ENCODE assay signal across 8 mouse cellular contexts in genomic region chr10:91187349-91187748, GRCm38 (mm10). TPM values are rescaled to one million over a fixed set of nuclear protein-coding genes. Genes with fewer than 3 reads are reported as not detected.
DNase-seq lines count a peak whose midpoint lies in the region; ATAC-seq and TF ChIP-seq lines count a peak whose summit lies in the region.

No protein-coding gene starts in this region.

- H3K27me3 ChIP-seq in heart, embryonic 12.5 days (replicated peaks), result no peaks in the 10 kb centered on the region
- no peaks in the 10 kb centered on the region for H3K27me3 ChIP-seq in CH12.LX (replicated peaks)
- H3K27me3 ChIP-seq in embryonic facial prominence, embryonic 12.5 days, result no peaks in the 10 kb centered on the region
- H3K27me3 ChIP-seq in intestine, embryonic 16.5 days (replicated peaks; ENCODE audit: control insufficient read depth, insufficient read depth, low read length), result no peaks in the 10 kb centered on the region

- H3K36me3 ChIP-seq in heart, embryonic 12.5 days, result no peaks in the 10 kb centered on the region
- no peaks in the 10 kb centered on the region for H3K36me3 ChIP-seq in CH12.LX (replicated peaks in 1 of 2; ENCODE audit: control insufficient read depth in 1 of 2, insufficient read depth in 1 of 2, low read length in 1 of 2)
- H3K36me3 ChIP-seq in embryonic facial prominence, embryonic 12.5 days, result no peaks in the 10 kb centered on the region
- H3K36me3 ChIP-seq in intestine, embryonic 16.5 days (ENCODE audit: control insufficient read depth, insufficient read depth, low read length), result no peaks in the 10 kb centered on the region

- H3K27ac ChIP-seq in heart, embryonic 12.5 days (ENCODE audit: poor library complexity, severe bottlenecking), result no peak overlapping the region
- H3K27ac ChIP-seq in CH12.LX (ENCODE audit: insufficient read depth, low read depth), result no peak overlapping the region
- peak overlapping the region; percentile 94 for H3K27ac ChIP-seq in embryonic facial prominence, embryonic 12.5 days
- peak overlapping the region; percentile 83; the same call in 1 of the 2 replicates for H3K27ac ChIP-seq in intestine, embryonic 16.5 days (ENCODE audit: low read length)

- H3K9me3 ChIP-seq in heart, embryonic 12.5 days (replicated peaks), result no peaks in the 10 kb centered on the region
- no peaks in the 10 kb centered on the region for H3K9me3 ChIP-seq in CH12.LX (replicated peaks; ENCODE audit: low read length)
- H3K9me3 ChIP-seq in embryonic facial prominence, embryonic 12.5 days, result no peaks in the 10 kb centered on the region
- H3K9me3 ChIP-seq in intestine, embryonic 16.5 days (ENCODE audit: control insufficient read depth, low read length), result no peaks in the 10 kb centered on the region

- no peak for TF ChIP-seq POLR2A in CH12.LX (IDR thresholded peaks at IDR 0.05; ENCODE audit: low read depth, low read length)

- ATAC-seq in heart, embryonic 12.5 days (ENCODE audit: insufficient number of reproducible peaks, low FRiP score), result no peak
- 0 out of 2 replicates have a peak, but pooled peaks have one; percentile 11 for ATAC-seq in embryonic facial prominence, embryonic 12.5 days (ENCODE audit: insufficient number of reproducible peaks, insufficient read depth, low FRiP score, low TSS enrichment)
- ATAC-seq in intestine, embryonic 16.5 days, result no peak

- no peak for DNase-seq in heart, postnatal 14 days
- no peak for DNase-seq in CH12.LX (ENCODE audit: extremely low read depth)
- DNase-seq in neural tube, embryonic 10.5 days (ENCODE audit: extremely low spot score, low spot score), result peak; percentile 47
- DNase-seq in left cerebral cortex, postnatal 25 days (ENCODE audit: low spot score in 2 of 2), result no peak
- no peak for DNase-seq in adrenal gland, postnatal 25 days

- dilution Hi-C loops in CH12.LX (cut with MboI; ENCODE audit: extremely low pct_ligation_motif_present, extremely low pct_unique_long_range_greater_than_20kb, low sequenced_read_pairs), result no loop called here

- intact Hi-C loops in heart, postnatal 14 days (cut with DNase I), result loop anchor here (1.0 kb wide), 1 partner anchor 20 kb away; no protein-coding TSS in a partner anchor
- intact Hi-C loops in left cerebral cortex, postnatal 25 days (cut with DNase I), result no loop called here

- in situ Hi-C loops in CH12.LX (cut with MboI; ENCODE audit: low pct_ligation_motif_present, low pct_unique_long_range_greater_than_20kb, low sequenced_read_pairs), result no loop called here

- no peak for TF ChIP-seq CTCF in CH12.LX (conservative IDR thresholded peaks at IDR 0.05 in 1 of 2, IDR thresholded peaks at IDR 0.05 in 1 of 2; ENCODE audit: low read depth in 2 of 2, low read length in 2 of 2)

- H3K9ac ChIP-seq in heart, embryonic 12.5 days, result peak overlapping the region; percentile 71
- peak overlapping the region; percentile 61; the same call in 1 of the 2 replicates for H3K9ac ChIP-seq in CH12.LX (ENCODE audit: insufficient read depth, low read depth)
- peak overlapping the region; percentile 48 for H3K9ac ChIP-seq in embryonic facial prominence, embryonic 12.5 days
- peak overlapping the region; percentile 80 for H3K9ac ChIP-seq in intestine, embryonic 16.5 days (ENCODE audit: low read depth, low read length)

- H3K4me1 ChIP-seq in heart, embryonic 12.5 days (replicated peaks), result peaks cover 9% of the 10 kb centered on the region
- peaks cover 6 to 17% of the 10 kb centered on the region in 2 experiments; a peak in 3 of 4 replicates for H3K4me1 ChIP-seq in CH12.LX (ENCODE audit: control insufficient read depth in 1 of 2, insufficient read depth in 2 of 2)
- peaks cover 11% of the 10 kb centered on the region for H3K4me1 ChIP-seq in embryonic facial prominence, embryonic 12.5 days
- H3K4me1 ChIP-seq in intestine, embryonic 16.5 days (ENCODE audit: control insufficient read depth, insufficient read depth, low read length), result peaks cover 10% of the 10 kb centered on the region

- H3K4me2 ChIP-seq in heart, embryonic 12.5 days, result peak overlapping the region; percentile 68
- H3K4me2 ChIP-seq in CH12.LX (ENCODE audit: insufficient read depth, low read depth, poor library complexity, severe bottlenecking), result peak overlapping the region; percentile 81
- H3K4me2 ChIP-seq in embryonic facial prominence, embryonic 12.5 days (replicated peaks), result peak overlapping the region; percentile 46
- H3K4me2 ChIP-seq in intestine, embryonic 16.5 days (ENCODE audit: low read depth, low read length), result peak overlapping the region; percentile 71

- no peak for TF ChIP-seq RAD21 in CH12.LX (IDR thresholded peaks at IDR 0.05; ENCODE audit: low read depth, low read length)

- no peaks in the 10 kb centered on the region; the same call in 1 of the 2 replicates for H3K79me2 ChIP-seq in CH12.LX (replicated peaks; ENCODE audit: control insufficient read depth, extremely low read depth, insufficient read depth, poor library complexity, severe bottlenecking)

- no peak overlapping the region for H3K4me3 ChIP-seq in heart, embryonic 12.5 days
- peak overlapping the region in 2 of 3 experiments; percentile 56 to 58 for H3K4me3 ChIP-seq in CH12.LX (replicated peaks in 1 of 3; ENCODE audit: low read depth in 2 of 3, low read length in 2 of 3, poor library complexity in 1 of 3)
- H3K4me3 ChIP-seq in embryonic facial prominence, embryonic 12.5 days, result no peak overlapping the region; the same call in 1 of the 2 replicates
- peak overlapping the region; percentile 50 for H3K4me3 ChIP-seq in intestine, embryonic 16.5 days (ENCODE audit: low read length)

- 28% methylated on average over 10 of the region's 10 CpGs for WGBS in heart, embryonic 12.5 days
- WGBS in embryonic facial prominence, embryonic 12.5 days, result 18% methylated on average over 10 of the region's 10 CpGs
- 29% methylated on average over 10 of the region's 10 CpGs for WGBS in intestine, embryonic 16.5 days

- TF ChIP-seq EP300 in CH12.LX (IDR thresholded peaks at IDR 0.05; ENCODE audit: low read length), result no peak

TF ChIP-seq in CH12.LX, 34 proteins besides CTCF, POLR2A, EP300 and RAD21:
- no peak for TF ChIP-seq MEF2A (IDR thresholded peaks at IDR 0.05; ENCODE audit: borderline replicate concordance, low read depth, low read length)
- no peak for TF ChIP-seq SIN3A (IDR thresholded peaks at IDR 0.05; ENCODE audit: low read length)
- TF ChIP-seq NRF1 (IDR thresholded peaks at IDR 0.05; ENCODE audit: low read depth, low read length), result no peak
- no peak for TF ChIP-seq MAX (IDR thresholded peaks at IDR 0.05; ENCODE audit: low read length)
- TF ChIP-seq UBTF (IDR thresholded peaks at IDR 0.05; ENCODE audit: low read depth, low read length), result no peak
- TF ChIP-seq ZMIZ1 (IDR thresholded peaks at IDR 0.05; ENCODE audit: low read depth, low read length), result no peak
- TF ChIP-seq CHD1 (IDR thresholded peaks at IDR 0.05; ENCODE audit: low read depth, low read length), result no peak
- TF ChIP-seq USF2 (conservative IDR thresholded peaks at IDR 0.05; ENCODE audit: low read depth, low read length), result no peak
- no peak for TF ChIP-seq TCF12 (IDR thresholded peaks at IDR 0.05; ENCODE audit: low read depth, low read length)
- no peak for TF ChIP-seq MXI1 (IDR thresholded peaks at IDR 0.05; ENCODE audit: low read depth, low read length)
- TF ChIP-seq JUN (IDR thresholded peaks at IDR 0.05; ENCODE audit: insufficient read depth, low read depth, low read length), result no peak
- TF ChIP-seq E2F4 (IDR thresholded peaks at IDR 0.05; ENCODE audit: insufficient replicate concordance, low read depth, low read length), result no peak
- TF ChIP-seq PAX5 (IDR thresholded peaks at IDR 0.05; ENCODE audit: low read length), result no peak
- TF ChIP-seq TBP (conservative IDR thresholded peaks at IDR 0.05; ENCODE audit: low read depth, low read length), result no peak
- TF ChIP-seq POLR2AphosphoS2 (IDR thresholded peaks at IDR 0.05; ENCODE audit: low read depth, low read length), result no peak
- no peak for TF ChIP-seq MAFK (IDR thresholded peaks at IDR 0.05; ENCODE audit: insufficient replicate concordance, low read length)
- no peak for TF ChIP-seq GABPA (IDR thresholded peaks at IDR 0.05; ENCODE audit: insufficient replicate concordance, low read depth, low read length)
- TF ChIP-seq ETS1 (conservative IDR thresholded peaks at IDR 0.05; ENCODE audit: low read depth, low read length), result no peak

RNA-seq across cellular contexts. Expression of gene Tmpo, which starts 6.2 kb away (rescaled TPM):
- 203 and 212 TPM in 2 replicates for polyA plus RNA-seq in heart, embryonic 12.5 days (2016; fragmentation: Nextera tagmentation; extraction: Ambion mirVana)
- total RNA-seq in heart, postnatal 14 days (2021), result 10 to 100 TPM; 54.4 to 60.4 TPM
- total RNA-seq in CH12.LX (2012; rRNA removed) (163 and 179 TPM in 2 replicates), CH12.LX (2014; rRNA removed) (467 and 525 TPM in 2 replicates)
- polyA plus RNA-seq in CH12.LX (2012; ENCODE audit: insufficient read length, low read depth), result 177 and 198 TPM in 2 replicates
- 366 and 400 TPM in 2 replicates for polyA plus RNA-seq in embryonic facial prominence, embryonic 12.5 days (2016; fragmentation: Nextera tagmentation; extraction: Ambion mirVana)
- polyA plus RNA-seq in intestine, embryonic 16.5 days (2015; fragmentation: Nextera tagmentation; extraction: Ambion mirVana), result 110 and 111 TPM in 2 replicates
- total RNA-seq in left cerebral cortex, postnatal 25 days (2021), result 10 to 100 TPM; 39.7 to 41.5 TPM
- total RNA-seq in adrenal gland, postnatal 25 days (2021), result 119 and 123 TPM in 2 replicates

Comparison
In these comparisons a context has a peak if more than half of its experiments do, and no peak if none do; other contexts are left out.
1. H3K27ac ChIP-seq: peak in embryonic facial prominence, embryonic 12.5 days (single experiment) and intestine, embryonic 16.5 days (single experiment); none in heart, embryonic 12.5 days (single experiment) and CH12.LX (single experiment).
2. H3K4me3 ChIP-seq: peak in CH12.LX (2 of 3) and intestine, embryonic 16.5 days (single experiment); none in heart, embryonic 12.5 days (single experiment) and embryonic facial prominence, embryonic 12.5 days (single experiment).
3. Peak in every context shown above with its lines, with median percentiles within 50 percentile points of each other: H3K4me2 ChIP-seq and H3K9ac ChIP-seq.